Mouse (Mus musculus) forebrain, embryonic 16.5 days (tissue): ENCODE measurements around the gene Gm29049. TPM values are rescaled to one million over a fixed set of nuclear protein-coding genes. Genes with fewer than 3 reads are reported as not detected.
"Not testable (repeated sequence)": the region's sequence is repeated elsewhere in the genome, so short reads cannot be mapped to it uniquely, and the experiment has no call there.

Experiments
- ATAC-seq: fragments of 200-750 bp; cut with Nextera tagmentation; 2 replicates; pipeline ENCODE4 v1.8.0; 2017; ENCODE audit warnings: mild to moderate bottlenecking, moderate library complexity
- H3K27ac ChIP-seq: fragments of 300-500 bp; sonication (generic); 2 replicates; pipeline ENCODE4 v1.5.1; 2014; ENCODE audit warnings: low read length, control low read depth
- H3K27me3 ChIP-seq: fragments of 300-500 bp; sonication (generic); replicated peaks from 2 replicates; pipeline ENCODE4 v1.6.1; 2014; ENCODE audit warnings: low read length; ENCODE audit not compliant: control insufficient read depth, insufficient read depth
- H3K36me3 ChIP-seq: fragments of 300-500 bp; sonication (generic); 2 replicates; pipeline ENCODE4 v1.6.1; 2014; ENCODE audit not compliant: control insufficient read depth, insufficient read depth
- H3K4me1 ChIP-seq: fragments of 300-500 bp; sonication (generic); replicated peaks from 2 replicates; pipeline ENCODE4 v1.6.1; 2014; ENCODE audit warnings: low read length; ENCODE audit not compliant: control insufficient read depth, insufficient read depth
- H3K4me2 ChIP-seq: fragments of 300-500 bp; sonication (generic); 2 replicates; pipeline ENCODE4 v1.6.1; 2014; ENCODE audit warnings: mild to moderate bottlenecking, low read length, control low read depth
- H3K4me3 ChIP-seq: fragments of 300-500 bp; sonication (generic); replicated peaks from 2 replicates; pipeline ENCODE4 v1.5.1; 2014; ENCODE audit warnings: mild to moderate bottlenecking, low read length, control low read depth
- H3K9ac ChIP-seq: fragments of 300-500 bp; sonication (generic); replicated peaks from 2 replicates; pipeline ENCODE4 v1.6.1; 2014; ENCODE audit warnings: low read depth, low read length, control low read depth
- H3K9me3 ChIP-seq: fragments of 300-500 bp; sonication (generic); 2 replicates; pipeline ENCODE4 v1.6.1; 2016; ENCODE audit warnings: low read length; ENCODE audit not compliant: control insufficient read depth
- WGBS: fragments of 180-500 bp; shearing (Covaris S2); extraction: QIAGEN DNeasy Blood & Tissue Kit; methylation state at CpG from one replicate; pipeline ENCODE4 v1.1.7; 2014; 5-methylcytosine and 5-hydroxymethylcytosine counted together
- polyA plus RNA-seq: library from polyadenylated mRNA; unstranded; fragments of >200 nt; fragmentation: Nextera tagmentation; extraction: Ambion mirVana; gene quantifications from 2 replicates; pipeline ENCODE4 v1.2.1, GENCODE M21; 2015

Gm29049 gene
- not detected in 2 replicates for polyA plus RNA-seq

- ATAC-seq, H3K4me2 ChIP-seq, H3K27ac ChIP-seq, H3K36me3 ChIP-seq, H3K4me3 ChIP-seq, H3K9me3 ChIP-seq, H3K4me1 ChIP-seq, H3K9ac ChIP-seq, H3K27me3 ChIP-seq: not testable (repeated sequence)
- 51% methylated on average over 2 of the region's 3 CpGs for WGBS
These were observed at the start of gene Gm29049 for GRCm38 (mm10) chrY:7997068-7997467. Gene Gm29049, minus strand, starts transcription at chrY:7997168.

Other genes starting within 250 kb of the Gm29049 start
- gene Gm20825, start 74.3 kb upstream of the Gm29049 start, polyA plus RNA-seq = not detected in 2 replicates